Mouse (Mus musculus) adrenal gland, postnatal 14 days (tissue): ENCODE measurements around the gene Epp13. TPM values are rescaled to one million over a fixed set of nuclear protein-coding genes. Genes with fewer than 3 reads are reported as not detected.
"Not testable (repeated sequence)": the region's sequence is repeated elsewhere in the genome, so short reads cannot be mapped to it uniquely, and the experiment has no call there.

Experiments
- DNase-seq: peaks from one replicate; pipeline ENCODE4 v3.0.0; 2021; ENCODE audit warnings: mixed read lengths
- long read RNA-seq, 2 experiments: library from polyadenylated mRNA; stranded (forward); transcript quantifications; one replicate each; pipeline ENCODE4 v2.0.0; 2021
- total RNA-seq: library from RNA; stranded (reverse); gene quantifications from 2 replicates; pipeline ENCODE4 v1.2.3, GENCODE M21; 2021

Gene Epp13
- not detected in 2 replicates for total RNA-seq
- long read RNA-seq, experiment 1, result 0 reads
- long read RNA-seq, experiment 2, result 0 reads

DNA sequence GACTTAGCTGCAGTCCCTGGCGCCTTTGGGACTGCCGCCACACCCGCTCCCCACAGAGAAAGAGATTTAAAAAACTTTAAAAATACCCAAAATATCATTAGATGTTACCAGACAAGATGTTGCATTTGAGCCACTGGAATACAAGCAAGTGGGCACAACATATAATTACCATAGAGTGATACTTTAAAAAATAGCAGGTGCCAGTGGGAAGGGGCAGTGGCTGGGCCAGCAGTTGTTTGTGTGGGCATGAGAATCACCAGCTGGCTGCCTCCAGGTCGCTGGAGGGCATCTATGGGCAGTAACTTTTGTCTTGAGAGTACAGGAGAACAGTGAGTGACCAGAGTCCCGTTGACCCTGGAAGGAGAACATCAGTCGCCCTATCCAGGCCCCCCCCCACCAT is at the start of gene Epp13:
Gene Epp13 (plus strand): TSS at position 301 of the 400 bp plus-strand sequence.
- DNase-seq, result no peak

- no peak for DNase-seq
Observed at GRCm38 (mm10) chr7:6204200-6204599, 48.3 kb upstream of the Epp13 start.

DNA sequence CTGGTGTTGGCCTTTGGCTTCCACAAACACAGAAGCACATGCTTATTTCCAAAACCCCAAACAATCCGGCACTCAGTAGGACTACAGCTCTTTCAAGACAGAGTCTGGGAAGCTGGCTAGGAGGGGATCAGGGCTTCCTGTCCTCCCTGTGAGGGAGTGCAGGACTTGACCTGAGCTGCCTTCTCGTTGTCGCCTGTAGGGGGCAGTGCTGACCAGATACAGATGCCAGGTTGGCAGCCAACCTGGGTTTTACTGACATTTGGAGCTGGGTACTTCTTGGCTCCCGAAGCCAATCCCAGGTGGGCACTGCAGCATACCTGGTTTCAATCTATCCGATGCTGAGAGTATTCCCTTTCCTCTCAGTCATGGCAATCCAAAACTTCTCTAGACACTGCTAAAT is 39.4 kb upstream of the Epp13 start:
- DNase-seq, result peak; percentile 51

DNA sequence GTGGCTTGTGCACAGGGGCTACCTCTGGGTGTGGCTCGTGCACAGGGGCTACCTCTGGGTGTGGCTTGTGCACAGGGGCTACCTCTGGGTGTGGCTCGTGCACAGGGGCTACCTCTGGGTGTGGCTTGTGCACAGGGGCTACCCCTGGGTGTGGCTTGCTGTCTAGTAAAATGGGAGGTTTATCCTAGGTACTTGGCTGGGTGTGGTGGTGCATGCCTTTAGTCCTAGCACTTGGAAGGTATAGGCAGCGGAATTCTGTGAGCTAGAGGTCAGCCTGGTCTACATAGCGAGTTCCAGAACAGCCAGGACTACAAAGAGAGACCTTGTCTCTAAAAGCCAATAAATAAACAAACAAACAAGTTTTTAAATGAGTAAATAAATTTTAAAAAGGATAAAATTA is 37.8 kb upstream of the Epp13 start:
- DNase-seq, result not testable (repeated sequence)

GRCm38 (mm10) chr7:6220147-6220546 is 32.4 kb upstream of the Epp13 start:
- DNase-seq, result no peak

DNA sequence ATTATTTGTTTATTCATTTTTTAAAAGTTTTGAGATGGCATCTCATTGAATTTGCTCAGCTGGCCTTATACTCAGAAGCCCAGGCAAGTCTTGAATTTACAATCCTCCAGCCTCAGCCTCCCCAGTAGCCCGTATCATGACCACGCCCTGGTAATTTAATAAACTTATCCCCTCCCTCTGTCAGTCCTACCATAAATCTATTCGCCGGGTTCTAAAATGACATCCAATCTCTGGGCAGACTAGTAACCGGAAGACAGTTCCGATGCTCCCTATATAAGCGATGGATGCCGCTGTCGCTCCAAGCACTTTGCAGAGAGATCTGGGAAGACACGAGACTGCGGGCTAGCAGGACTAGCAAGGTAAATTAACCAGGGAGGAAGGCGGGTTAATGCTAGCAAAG is 30.5 kb upstream of the Epp13 start, which contains the start of gene Zscan5b:
Gene Zscan5b (plus strand): TSS at position 301 of the 400 bp plus-strand sequence.
- DNase-seq, result no peak

DNA sequence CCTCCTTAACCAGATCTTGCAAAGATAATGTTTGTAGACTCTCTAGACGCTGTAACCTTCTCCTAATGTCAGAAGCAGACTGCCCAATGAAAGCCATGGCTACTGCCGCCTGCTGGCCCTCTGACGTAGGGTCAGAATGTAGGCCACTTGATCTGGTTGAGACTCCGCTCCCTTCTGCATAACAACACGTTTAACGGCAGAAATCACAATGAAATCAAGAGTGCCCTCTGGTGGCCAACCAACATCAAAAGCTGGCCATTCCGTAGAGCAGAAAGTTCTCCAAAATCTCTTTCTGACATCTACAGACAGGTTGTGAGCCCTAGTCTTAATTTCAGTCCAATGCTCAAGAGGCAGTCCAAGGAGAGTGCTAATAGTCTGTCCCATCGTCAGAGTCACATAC is 24.0 kb upstream of the Epp13 start:
- DNase-seq, result peak; percentile 42

GRCm38 (mm10) chr7:6239787-6240186 is 12.7 kb upstream of the Epp13 start:
- DNase-seq, result no peak

DNA sequence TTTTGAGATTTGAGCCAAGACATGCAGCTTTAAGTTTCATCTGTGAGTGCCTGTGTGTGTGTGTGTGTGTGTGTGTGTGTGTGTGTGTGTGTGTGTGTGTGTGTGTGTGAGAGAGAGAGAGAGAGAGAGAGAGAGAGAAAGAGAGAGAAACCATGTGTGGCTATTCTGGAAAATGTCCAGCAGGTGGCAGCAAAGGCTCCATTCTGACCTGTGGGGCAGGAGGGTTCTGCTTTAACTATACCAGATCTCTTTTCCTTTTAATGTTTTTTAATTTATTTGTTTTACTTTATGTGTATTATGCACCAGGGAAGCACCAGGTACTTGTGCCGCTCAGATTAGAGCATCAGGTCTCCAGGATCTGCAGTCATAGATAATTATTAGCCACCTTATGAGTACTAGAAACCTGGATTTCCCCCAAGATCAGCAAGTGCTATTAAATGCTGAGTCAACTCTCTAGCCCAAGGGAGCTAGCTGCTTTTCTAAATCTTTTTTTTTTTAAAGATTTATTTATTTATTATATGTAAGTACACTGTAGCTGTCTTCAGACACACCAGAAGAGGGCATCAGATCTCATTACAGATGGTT is 11.6 kb upstream of the Epp13 start:
- peak; percentile 64 for DNase-seq

- no peak for DNase-seq
Observed at GRCm38 (mm10) chr7:6244361-6245292, 7.9 kb upstream of the Epp13 start.

GRCm38 (mm10) chr7:6254451-6254850 is 1.9 kb downstream of the Epp13 start:
- DNase-seq, result no peak

DNA sequence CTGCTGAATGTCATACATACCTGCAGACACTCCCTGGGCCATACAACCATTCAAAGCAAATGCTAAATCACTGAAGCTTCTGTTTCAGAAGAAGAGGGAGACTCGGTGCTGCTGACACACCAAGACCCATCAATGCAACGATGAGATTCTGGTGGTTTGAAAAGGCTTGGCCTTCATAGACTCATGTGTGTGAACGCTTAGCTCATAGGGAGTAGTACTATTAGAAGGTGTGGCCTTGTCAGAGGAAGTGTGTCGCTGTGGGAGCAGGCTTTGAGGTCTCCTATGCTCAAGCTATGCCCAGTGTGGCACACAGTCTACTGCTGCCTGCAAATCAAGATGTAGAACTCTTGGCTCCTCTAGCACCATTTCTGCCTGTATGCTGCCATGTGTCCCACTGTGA is 4.9 kb downstream of the Epp13 start:
- no peak for DNase-seq

GRCm38 (mm10) chr7:6258232-6259220 is 6.0 kb downstream of the Epp13 start:
- no peak for DNase-seq

- not testable (repeated sequence) for DNase-seq
Observed at GRCm38 (mm10) chr7:6260004-6260403, 7.5 kb downstream of the Epp13 start.

GRCm38 (mm10) chr7:6262120-6262519 is 9.6 kb downstream of the Epp13 start:
- no peak for DNase-seq

DNA sequence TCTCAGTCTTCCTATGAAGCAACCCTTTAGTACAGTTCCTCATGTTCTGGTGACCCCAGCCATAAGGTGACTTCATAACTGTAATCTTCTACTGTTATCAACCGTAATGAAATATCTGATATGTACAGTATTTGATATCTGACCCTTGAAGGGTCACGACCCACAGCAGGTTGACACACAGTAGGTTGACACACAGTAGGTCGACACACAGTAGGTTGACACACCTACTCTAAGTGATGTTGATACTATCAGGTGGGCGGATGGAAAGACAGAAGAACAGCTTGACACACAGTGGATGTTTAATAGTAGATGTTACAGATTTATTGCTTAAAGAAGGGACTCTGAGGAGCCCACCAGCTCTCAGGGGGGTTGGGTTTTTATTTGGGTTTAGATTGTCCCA is 10.5 kb downstream of the Epp13 start:
- no peak for DNase-seq

DNA sequence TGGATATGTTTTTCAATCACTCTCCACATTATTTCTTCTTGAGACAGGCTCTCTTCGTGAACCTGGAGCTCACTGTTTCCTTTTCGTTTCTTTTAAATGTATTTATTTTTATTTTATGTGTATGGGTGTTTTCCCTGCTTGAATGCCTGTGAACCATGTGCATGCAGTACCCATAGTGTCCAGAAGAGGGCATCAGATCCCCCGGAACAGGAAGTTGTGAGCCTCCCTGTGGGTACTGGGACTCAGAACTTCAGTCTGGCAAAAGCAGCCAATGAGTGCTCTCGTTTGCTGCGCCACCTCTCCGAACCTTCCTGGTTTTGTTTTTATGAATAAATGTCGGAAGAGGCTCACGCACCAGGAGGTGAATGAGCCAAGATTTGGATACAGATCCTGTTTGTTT is 13.2 kb downstream of the Epp13 start:
- peak; percentile 62 for DNase-seq

- DNase-seq, result no peak
Observed at GRCm38 (mm10) chr7:6277906-6278305, 25.4 kb downstream of the Epp13 start.

DNA sequence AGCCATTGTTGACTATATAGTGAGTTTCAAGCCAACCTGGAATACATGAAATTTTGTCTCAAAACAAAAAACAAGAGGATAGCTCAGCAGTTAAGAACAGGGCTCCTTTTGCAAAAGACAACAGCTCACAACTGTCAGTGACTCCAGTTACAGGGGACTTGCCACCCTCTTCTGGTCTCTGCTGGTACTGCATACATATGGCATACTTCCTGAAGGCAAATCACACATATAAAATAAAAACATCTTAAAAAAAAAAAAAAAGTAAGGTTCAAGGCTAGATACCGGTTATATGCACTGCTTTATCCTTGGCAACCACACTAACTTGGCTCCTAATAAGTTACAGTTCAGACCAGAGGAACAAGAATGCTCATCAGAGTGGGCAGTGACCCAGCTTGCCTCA is 30.2 kb downstream of the Epp13 start:
- peak; percentile 87 for DNase-seq

DNA sequence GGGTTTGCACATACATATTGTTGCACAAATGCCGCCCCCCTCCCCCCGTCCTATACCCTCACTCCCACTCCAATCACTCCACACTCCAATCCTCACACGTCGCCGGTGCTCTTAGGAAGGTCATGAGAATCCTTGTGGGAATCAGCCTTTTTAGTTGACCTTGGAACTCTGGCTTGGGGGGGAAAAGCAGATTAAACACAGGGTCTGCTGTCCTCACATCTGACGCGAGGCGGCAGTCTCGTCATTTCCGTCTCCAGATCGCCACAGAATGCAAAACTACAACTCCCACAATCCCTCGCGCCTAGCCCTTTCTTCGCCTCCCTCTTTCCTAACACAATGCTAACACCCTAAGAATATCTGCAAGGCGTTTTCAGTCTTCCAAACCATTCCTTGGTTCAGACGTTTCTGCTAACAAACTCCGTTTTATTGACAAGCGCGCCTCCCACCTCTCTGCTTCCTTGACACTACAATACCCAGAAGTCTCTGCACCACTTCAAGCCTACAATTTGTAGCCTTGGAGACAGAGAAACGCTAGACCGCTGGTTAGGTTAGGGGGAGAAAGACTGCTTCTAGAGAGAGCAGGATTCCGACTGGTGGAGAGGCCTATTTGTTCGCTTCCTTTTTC is 31.1 kb downstream of the Epp13 start:
- DNase-seq, result peak; percentile 85

DNA sequence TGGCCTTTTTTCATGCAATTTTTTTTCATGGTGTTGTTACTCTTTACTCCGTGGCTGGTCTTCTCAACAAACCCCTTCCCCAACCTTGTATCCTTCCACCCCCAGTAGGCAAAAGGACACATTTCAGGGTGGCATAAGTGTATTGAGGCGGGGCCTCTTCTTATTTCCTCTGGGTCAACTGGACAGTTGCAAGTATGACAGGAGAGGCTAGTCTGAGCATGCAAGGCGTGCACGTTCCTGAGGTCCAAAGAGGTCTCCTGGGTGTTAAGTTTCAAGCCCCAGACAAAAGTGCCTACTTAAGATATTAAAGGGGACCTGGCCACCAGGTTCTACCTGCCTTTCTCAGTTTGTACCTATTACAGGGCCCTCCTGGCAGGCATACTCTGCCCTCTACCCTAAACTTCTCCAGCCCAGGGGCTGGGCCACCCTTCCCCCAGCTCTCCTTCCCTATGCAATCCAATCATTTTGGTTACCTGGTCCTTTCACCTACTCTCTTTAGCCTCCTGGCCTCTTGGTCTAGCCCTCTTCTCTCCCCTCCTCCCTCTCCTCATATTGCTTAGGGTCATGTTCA is 32.0 kb downstream of the Epp13 start:
- DNase-seq, result no peak
